Mouse (Mus musculus) ES-Bruce4 (cell line): ENCODE results near the gene Mef2c. TPM values are rescaled to one million over a fixed set of nuclear protein-coding genes. Genes with fewer than 3 reads are reported as not detected.

Source experiments
- H3K27ac ChIP-seq: 2 replicates; pipeline ENCODE4 v1.5.1; 2012; ENCODE audit warnings: low read length, inconsistent platforms; ENCODE audit not compliant: insufficient read depth
- H3K27me3 ChIP-seq: 2 replicates; pipeline ENCODE4 v1.6.1; 2012; ENCODE audit warnings: mild to moderate bottlenecking, low read length, inconsistent platforms; ENCODE audit not compliant: control insufficient read depth, poor library complexity, insufficient read depth, severe bottlenecking
- H3K36me3 ChIP-seq: 2 replicates; pipeline ENCODE4 v1.6.1; 2012; ENCODE audit warnings: inconsistent platforms, mild to moderate bottlenecking, low read length, moderate library complexity; ENCODE audit not compliant: control insufficient read depth, poor library complexity, insufficient read depth, severe bottlenecking
- H3K4me1 ChIP-seq: one replicate; pipeline ENCODE4 v1.8.1; 2011; ENCODE audit warnings: low read length; ENCODE audit not compliant: control insufficient read depth, insufficient read depth
- H3K4me3 ChIP-seq: 2 replicates; pipeline ENCODE4 v1.5.1; 2011; ENCODE audit warnings: low read depth, mild to moderate bottlenecking, low read length
- H3K9ac ChIP-seq: 2 replicates; pipeline ENCODE4 v1.6.1; 2012; ENCODE audit warnings: low read depth, mild to moderate bottlenecking, inconsistent platforms; ENCODE audit not compliant: poor library complexity, severe bottlenecking
- H3K9me3 ChIP-seq: replicated peaks from 2 replicates; pipeline ENCODE4 v1.6.1; 2012; ENCODE audit warnings: mild to moderate bottlenecking, low read length, inconsistent platforms; ENCODE audit not compliant: control insufficient read depth, poor library complexity, insufficient read depth, severe bottlenecking
- CTCF ChIP-seq: IDR thresholded peaks from one replicate; pipeline ENCODE4 v1.8.1; 2011; ENCODE audit warnings: low read depth, low read length
- EP300 ChIP-seq: IDR thresholded peaks from 2 replicates; pipeline ENCODE4 v1.6.1; 2011; ENCODE audit warnings: low read depth, low read length; ENCODE audit not compliant: insufficient read depth
- POLR2A ChIP-seq: IDR thresholded peaks from one replicate; pipeline ENCODE4 v1.8.1; 2011; ENCODE audit warnings: low read length; ENCODE audit not compliant: insufficient read depth
- polyA plus RNA-seq: library from polyadenylated mRNA; stranded (reverse); fragments of >200 nt; gene quantifications from 2 replicates; pipeline ENCODE4 v1.2.4, GENCODE M21; 2011; ENCODE audit warnings: low read depth; ENCODE audit not compliant: missing spikeins, insufficient read depth, insufficient read length

Gene Mef2c
- polyA plus RNA-seq, 1 experiment, result not detected

- no peak overlapping the region; the same call in 1 of the 2 replicates for H3K4me3 ChIP-seq
- TF ChIP-seq CTCF (no peak), POLR2A (no peak), EP300 (no peak)
- no peak overlapping the region for H3K9ac ChIP-seq
- H3K27ac ChIP-seq, result no peak overlapping the region
- H3K27me3 ChIP-seq, result peaks cover 26% of the 10 kb centered on the region
- H3K4me1 ChIP-seq, result no peaks in the 10 kb centered on the region
- no peaks in the 10 kb centered on the region for H3K9me3 ChIP-seq
- no peaks in the 10 kb centered on the region for H3K36me3 ChIP-seq
Measured at GRCm38 (mm10) chr13:83715971-83716615, 212.3 kb downstream of the Mef2c start.
